ENCODE assay signal across 10 mouse cellular contexts in the genomic region with DNA sequence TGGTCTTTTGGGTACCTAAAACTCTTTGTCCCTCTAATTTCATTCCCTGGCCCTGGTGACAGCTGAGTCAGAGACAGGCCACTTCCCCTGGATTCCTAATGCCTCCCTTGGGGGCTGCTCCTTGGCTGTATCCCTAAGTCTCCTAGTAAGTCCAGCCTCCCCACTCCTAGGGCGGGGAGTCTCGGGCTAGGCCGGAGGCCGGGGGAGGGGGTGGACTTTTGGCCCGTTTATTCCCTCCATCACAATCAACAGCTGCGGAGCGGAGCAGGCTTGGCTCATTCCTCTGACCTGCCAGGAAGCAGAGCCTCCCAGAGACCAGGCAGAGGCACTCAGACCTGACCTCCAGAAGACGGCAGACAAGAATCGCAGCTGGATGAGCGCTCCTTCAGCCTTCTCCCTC. TPM values are rescaled to one million over a fixed set of nuclear protein-coding genes. Genes with fewer than 3 reads are reported as not detected.
A peak's percentile ranks its signal among the peaks of the same experiment; 100 is the strongest.
DNase-seq lines count a peak whose midpoint lies in the region; ATAC-seq lines count a peak whose summit lies in the region.
"Had no signal": no experiment of that assay in that cellular context is flagged by ENCODE, and none has a peak within 500 bp of the region (broad histone marks: within the 10 kb centered on the region; RNA-seq: fewer than 3 reads in every experiment).

No protein-coding gene starts in this region.

- H3K27ac ChIP-seq in intestine, embryonic 16.5 days (ENCODE audit: low read length): peak overlapping the region; percentile 89
- H3K27ac ChIP-seq in lung, embryonic 16.5 days (ENCODE audit: low read length): no peak overlapping the region; the same call in 1 of the 2 replicates
- no peak overlapping the region for H3K27ac ChIP-seq in midbrain, embryonic 14.5 days (replicated peaks; ENCODE audit: low read depth, low read length)
- H3K27ac ChIP-seq: neural tube, embryonic 13.5 days had no signal

- peak; percentile 99 for DNase-seq in adipocyte (ENCODE audit: low spot score)
- peak; percentile 84 for DNase-seq in gastrocnemius, postnatal 25 days
- no peak for DNase-seq in embryo, embryonic 11 days
- no peak for DNase-seq in natural killer cell, adult 2 months (ENCODE audit: low spot score in 2 of 2)
- no peak for DNase-seq in midbrain, embryonic 14.5 days

- peak overlapping the region; percentile 37 for H3K4me2 ChIP-seq in intestine, embryonic 16.5 days (ENCODE audit: low read depth, low read length)
- no peak overlapping the region for H3K4me2 ChIP-seq in lung, embryonic 16.5 days (ENCODE audit: low read depth, low read length)
- no peak overlapping the region for H3K4me2 ChIP-seq in midbrain, embryonic 14.5 days (ENCODE audit: low read length)
- H3K4me2 ChIP-seq: neural tube, embryonic 13.5 days had no signal

- 33% methylated on average over 10 of the region's 10 CpGs for WGBS in intestine, embryonic 16.5 days
- 48% methylated on average over 10 of the region's 10 CpGs for WGBS in lung, embryonic 16.5 days
- 75% methylated on average over 10 of the region's 10 CpGs for WGBS in midbrain, embryonic 14.5 days

- H3K27me3 ChIP-seq in intestine, embryonic 16.5 days (replicated peaks; ENCODE audit: control insufficient read depth, insufficient read depth, low read length): no peaks in the 10 kb centered on the region
- H3K27me3 ChIP-seq in lung, embryonic 16.5 days (ENCODE audit: control insufficient read depth, insufficient read depth, low read depth, low read length): no peaks in the 10 kb centered on the region
- H3K27me3 ChIP-seq in midbrain, embryonic 14.5 days (ENCODE audit: control insufficient read depth, insufficient read depth, low read length): no peaks in the 10 kb centered on the region
- H3K27me3 ChIP-seq: neural tube, embryonic 13.5 days had no signal

- peaks cover 53% of the 10 kb centered on the region for H3K4me1 ChIP-seq in intestine, embryonic 16.5 days (ENCODE audit: control insufficient read depth, insufficient read depth, low read length)
- H3K4me1 ChIP-seq in lung, embryonic 16.5 days (replicated peaks; ENCODE audit: control insufficient read depth, insufficient read depth, low read length): peaks cover 24% of the 10 kb centered on the region
- peaks cover 6% of the 10 kb centered on the region for H3K4me1 ChIP-seq in midbrain, embryonic 14.5 days (ENCODE audit: control insufficient read depth, insufficient read depth, low read length)

- no peaks in the 10 kb centered on the region for H3K9me3 ChIP-seq in intestine, embryonic 16.5 days (ENCODE audit: control insufficient read depth, low read length)
- H3K9me3 ChIP-seq in lung, embryonic 16.5 days (ENCODE audit: control insufficient read depth, low read length): no peaks in the 10 kb centered on the region
- no peaks in the 10 kb centered on the region for H3K9me3 ChIP-seq in midbrain, embryonic 14.5 days (ENCODE audit: control insufficient read depth, low read length)
- H3K9me3 ChIP-seq: neural tube, embryonic 13.5 days had no signal

- peak overlapping the region; percentile 34; the same call in 1 of the 2 replicates for H3K9ac ChIP-seq in intestine, embryonic 16.5 days (ENCODE audit: low read depth, low read length)
- no peak overlapping the region for H3K9ac ChIP-seq in lung, embryonic 16.5 days (ENCODE audit: low read length)
- no peak overlapping the region for H3K9ac ChIP-seq in midbrain, embryonic 14.5 days (replicated peaks; ENCODE audit: low read length)
- H3K9ac ChIP-seq: neural tube, embryonic 13.5 days had no signal

- ATAC-seq in intestine, embryonic 16.5 days: peak; percentile 47
- peak; percentile 15 for ATAC-seq in lung, embryonic 16.5 days (ENCODE audit: low read depth)
- ATAC-seq in monocyte, adult 5-6 weeks (replicated peaks; ENCODE audit: insufficient number of reproducible peaks, low FRiP score, low TSS enrichment, poor library complexity, severe bottlenecking): no peak
- ATAC-seq in midbrain, embryonic 14.5 days (ENCODE audit: low FRiP score, low TSS enrichment): no peak

- peak overlapping the region; percentile 30 for H3K4me3 ChIP-seq in intestine, embryonic 16.5 days (ENCODE audit: low read length)
- H3K4me3 ChIP-seq in lung, embryonic 16.5 days (ENCODE audit: low read length): no peak overlapping the region
- H3K4me3 ChIP-seq in midbrain, embryonic 14.5 days (replicated peaks; ENCODE audit: low read depth, low read length): no peak overlapping the region
- H3K4me3 ChIP-seq: neural tube, embryonic 13.5 days had no signal

- H3K36me3 ChIP-seq in intestine, embryonic 16.5 days (ENCODE audit: control insufficient read depth, insufficient read depth, low read length): peaks cover 3% of the 10 kb centered on the region; the same call in 1 of the 2 replicates
- peaks cover 24% of the 10 kb centered on the region for H3K36me3 ChIP-seq in lung, embryonic 16.5 days (ENCODE audit: control insufficient read depth, insufficient read depth, low read length)
- peaks cover 47% of the 10 kb centered on the region for H3K36me3 ChIP-seq in midbrain, embryonic 14.5 days (ENCODE audit: control insufficient read depth, insufficient read depth, low read length)

RNA-seq across cellular contexts. Expression of a gene that starts 1.2 kb away (rescaled TPM):
- total RNA-seq in gastrocnemius, postnatal 25 days (2021): 1 to 10 TPM in 1 of 2 experiments, under 1 TPM in 1; 0.67 to 3.3 TPM
- polyA plus RNA-seq in intestine, embryonic 16.5 days (2015; fragmentation: Nextera tagmentation; extraction: Ambion mirVana): 34.8 and 36.6 TPM in 2 replicates
- 5.1 and 6.2 TPM in 2 replicates for polyA plus RNA-seq in lung, embryonic 16.5 days (2015; fragmentation: Nextera tagmentation; extraction: Ambion mirVana)
- total RNA-seq in monocyte, adult 5-6 weeks (2017): 1.7 to 5.1 TPM (median 1.8 TPM) in 3 replicates
- 0.13 and 0.31 TPM in 2 replicates for polyA plus RNA-seq in midbrain, embryonic 14.5 days (2014; fragmentation: Nextera tagmentation; extraction: Ambion mirVana)

RNA-seq across cellular contexts. Expression of a gene that starts 14.5 kb away (rescaled TPM):
- total RNA-seq in gastrocnemius, postnatal 25 days (2021): 100 to 1,000 TPM; 159 to 164 TPM
- polyA plus RNA-seq in intestine, embryonic 16.5 days (2015; fragmentation: Nextera tagmentation; extraction: Ambion mirVana): 271 and 281 TPM in 2 replicates
- 286 and 300 TPM in 2 replicates for polyA plus RNA-seq in lung, embryonic 16.5 days (2015; fragmentation: Nextera tagmentation; extraction: Ambion mirVana)
- total RNA-seq in monocyte, adult 5-6 weeks (2017): 159 to 216 TPM (median 206 TPM) in 3 replicates
- polyA plus RNA-seq in midbrain, embryonic 14.5 days (2014; fragmentation: Nextera tagmentation; extraction: Ambion mirVana): 440 and 487 TPM in 2 replicates

RNA-seq across cellular contexts. Expression of a gene that starts 19.2 kb away (rescaled TPM):
- total RNA-seq in gastrocnemius, postnatal 25 days (2021): 10 to 100 TPM; 20.9 to 23.6 TPM
- 40.7 and 44.4 TPM in 2 replicates for polyA plus RNA-seq in intestine, embryonic 16.5 days (2015; fragmentation: Nextera tagmentation; extraction: Ambion mirVana)
- polyA plus RNA-seq in lung, embryonic 16.5 days (2015; fragmentation: Nextera tagmentation; extraction: Ambion mirVana): 56.1 and 63.0 TPM in 2 replicates
- 193 to 207 TPM (median 205 TPM) in 3 replicates for total RNA-seq in monocyte, adult 5-6 weeks (2017)
- 25.8 and 28.1 TPM in 2 replicates for polyA plus RNA-seq in midbrain, embryonic 14.5 days (2014; fragmentation: Nextera tagmentation; extraction: Ambion mirVana)

RNA-seq across cellular contexts. Expression of a gene that starts 20.2 kb away (rescaled TPM):
- 10 to 100 TPM; 61.4 to 70.4 TPM for total RNA-seq in gastrocnemius, postnatal 25 days (2021)
- 114 and 120 TPM in 2 replicates for polyA plus RNA-seq in intestine, embryonic 16.5 days (2015; fragmentation: Nextera tagmentation; extraction: Ambion mirVana)
- 113 and 115 TPM in 2 replicates for polyA plus RNA-seq in lung, embryonic 16.5 days (2015; fragmentation: Nextera tagmentation; extraction: Ambion mirVana)
- 21.8 to 58.2 TPM (median 38.8 TPM) in 3 replicates for total RNA-seq in monocyte, adult 5-6 weeks (2017)
- 94.0 and 117 TPM in 2 replicates for polyA plus RNA-seq in midbrain, embryonic 14.5 days (2014; fragmentation: Nextera tagmentation; extraction: Ambion mirVana)

RNA-seq across cellular contexts. Expression of a gene that starts 58.6 kb away (rescaled TPM):
- not detected for total RNA-seq in gastrocnemius, postnatal 25 days (2021)
- polyA plus RNA-seq in intestine, embryonic 16.5 days (2015; fragmentation: Nextera tagmentation; extraction: Ambion mirVana): 0.50 and 0.64 TPM in 2 replicates
- polyA plus RNA-seq in lung, embryonic 16.5 days (2015; fragmentation: Nextera tagmentation; extraction: Ambion mirVana): 0.13 TPM in 1 of 2 replicates, not detected in the other
- total RNA-seq in monocyte, adult 5-6 weeks (2017): not detected in 3 replicates
- 4.8 and 6.9 TPM in 2 replicates for polyA plus RNA-seq in midbrain, embryonic 14.5 days (2014; fragmentation: Nextera tagmentation; extraction: Ambion mirVana)
- total RNA-seq: common myeloid progenitor, adult 5-6 weeks had no signal

Comparison
In these comparisons a context has a peak if more than half of its experiments do, and no peak if none do; other contexts are left out.
1. DNase-seq: peak in adipocyte (single experiment) and gastrocnemius, postnatal 25 days (single experiment); none in embryo, embryonic 11 days (single experiment), natural killer cell, adult 2 months (0 of 2) and midbrain, embryonic 14.5 days (single experiment).
2. ATAC-seq: peak in intestine, embryonic 16.5 days (single experiment) and lung, embryonic 16.5 days (single experiment); none in monocyte, adult 5-6 weeks (single experiment) and midbrain, embryonic 14.5 days (single experiment).